Mouse (Mus musculus) liver, adult 2 months (tissue): ENCODE results near the gene Cpn2.

Source experiments
- CTCF ChIP-seq: fragments of 200-500 bp; IDR thresholded peaks from 2 replicates; pipeline ENCODE4 v1.5.1; 2011; ENCODE audit warnings: low read depth, low read length, control low read depth
- POLR2A ChIP-seq: fragments of 200-500 bp; IDR thresholded peaks from 2 replicates; pipeline ENCODE4 v1.6.1; 2011; ENCODE audit warnings: low read length, control low read depth; ENCODE audit not compliant: insufficient read depth; ENCODE audit errors: extremely low read depth

DNA sequence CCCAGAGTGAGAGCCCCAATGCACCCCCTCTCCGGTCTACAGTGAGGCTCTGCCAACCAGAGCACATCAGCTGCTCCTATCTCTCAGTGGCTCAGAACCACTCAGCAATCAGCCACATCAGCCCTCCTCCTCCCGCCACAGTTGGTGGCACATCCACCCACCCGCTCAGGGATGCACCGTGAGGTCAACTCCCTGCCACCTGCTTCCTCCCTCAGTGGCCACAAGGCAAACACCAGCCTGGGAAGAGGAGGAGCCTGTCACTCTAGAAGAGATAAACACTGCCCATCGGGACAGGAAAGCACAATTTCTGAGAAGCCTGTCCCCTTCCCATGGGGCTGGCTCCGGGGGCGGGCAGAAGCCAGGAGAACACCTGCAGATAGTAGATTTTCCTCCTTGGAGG, 39.9 kb downstream of the Cpn2 start:
- no peak for TF ChIP-seq CTCF
- no peak for TF ChIP-seq POLR2A
